Mouse (Mus musculus) thymus, postnatal 36 days (tissue): ENCODE measurements around the gene Anxa9.
"Not testable (repeated sequence)": the region's sequence is repeated elsewhere in the genome, so short reads cannot be mapped to it uniquely, and the experiment has no call there.

ENCODE experiments used
- DNase-seq, 2 experiments: peaks; one replicate each; pipeline ENCODE4 v3.0.0; 2022; ENCODE audit warnings: mixed read lengths in 2 of 2

Anxa9 gene

GRCm38 (mm10) chr3:95307100-95307499, at the start of gene Anxa9:
Anxa9 (minus strand) TSS chr3:95307176.
- DNase-seq = no peak

- DNase-seq = not testable (repeated sequence)
These were observed 49.1 kb upstream of the Anxa9 start for GRCm38 (mm10) chr3:95355911-95356544.

DNA sequence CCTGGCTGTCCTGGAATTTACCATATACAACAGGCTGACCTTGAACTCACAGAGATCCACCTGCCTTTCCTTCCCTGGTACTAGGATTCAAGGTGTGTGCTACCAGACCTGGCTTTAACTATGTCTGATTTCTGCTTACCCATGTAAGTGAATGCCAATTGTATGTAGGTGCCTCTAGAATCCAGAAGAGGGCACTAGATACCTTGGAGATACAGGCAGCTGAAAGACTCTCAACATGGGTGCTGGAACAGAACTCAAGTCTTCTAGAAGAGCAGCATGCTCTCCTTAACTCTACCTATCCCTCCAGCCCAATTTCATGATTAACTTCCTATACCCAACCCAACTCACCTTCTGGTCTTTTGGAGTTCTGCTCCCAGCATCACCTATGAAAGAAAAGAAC, 42.5 kb upstream of the Anxa9 start:
- DNase-seq = no peak

DNA sequence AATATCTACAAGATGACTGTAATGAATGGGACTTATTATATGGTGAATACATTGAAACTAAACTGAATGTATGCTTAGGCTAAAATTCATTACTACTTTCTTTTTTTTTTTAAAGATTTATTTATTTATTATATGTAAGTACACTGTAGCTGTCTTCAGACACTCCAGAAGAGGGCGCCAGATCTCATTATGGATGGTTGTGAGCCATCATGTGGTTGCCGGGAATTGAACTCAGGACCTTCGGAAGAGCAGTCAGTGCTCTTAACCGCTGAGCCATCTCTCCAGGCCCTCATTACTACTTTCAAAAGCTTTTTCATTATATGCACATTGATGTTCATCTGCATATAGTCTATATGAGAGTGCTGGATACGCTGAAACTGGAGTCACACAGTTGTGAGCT, 41.4 kb upstream of the Anxa9 start:
- not testable (repeated sequence) for DNase-seq

GRCm38 (mm10) chr3:95346454-95346853, 39.5 kb upstream of the Anxa9 start:
- no peak for DNase-seq

DNA sequence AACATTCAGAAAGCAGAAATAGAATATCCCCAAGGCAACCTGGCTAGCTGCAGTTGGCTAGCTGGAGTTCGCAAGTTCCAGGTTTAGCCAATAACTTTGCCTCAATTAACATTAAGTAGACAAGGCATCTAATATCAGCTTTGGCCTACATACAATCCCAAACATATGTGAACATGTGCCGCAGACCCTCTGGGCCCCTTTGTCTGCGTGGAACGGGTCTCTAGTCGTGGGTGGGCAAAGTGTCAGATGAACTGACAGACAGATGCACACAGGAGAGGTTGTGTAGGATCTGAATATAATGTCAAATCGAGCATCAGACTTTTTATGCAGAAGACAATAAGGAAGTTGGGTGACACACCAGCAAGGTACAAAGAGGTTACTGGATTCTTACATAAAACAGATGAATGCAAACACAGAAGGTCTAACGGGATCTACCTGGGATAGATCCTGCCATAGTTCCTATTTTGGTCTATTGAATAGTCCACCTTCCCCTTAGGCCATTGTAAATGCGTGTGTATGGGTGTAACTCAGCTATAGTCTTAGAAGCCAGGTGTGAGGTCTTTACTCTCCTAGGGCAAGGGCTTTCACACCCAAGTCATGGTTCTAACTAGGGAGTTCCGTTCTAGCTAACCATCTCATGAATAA, 36.5 kb upstream of the Anxa9 start:
- DNase-seq = not testable (repeated sequence)

GRCm38 (mm10) chr3:95338251-95338650, 31.3 kb upstream of the Anxa9 start:
- no peak for DNase-seq

GRCm38 (mm10) chr3:95337345-95337744, 30.4 kb upstream of the Anxa9 start:
- DNase-seq = no peak

- DNase-seq = no peak
These were observed 24.6 kb upstream of the Anxa9 start for GRCm38 (mm10) chr3:95331528-95331927.

- no peak for DNase-seq
These were observed 21.9 kb upstream of the Anxa9 start for GRCm38 (mm10) chr3:95328803-95329404.

DNA sequence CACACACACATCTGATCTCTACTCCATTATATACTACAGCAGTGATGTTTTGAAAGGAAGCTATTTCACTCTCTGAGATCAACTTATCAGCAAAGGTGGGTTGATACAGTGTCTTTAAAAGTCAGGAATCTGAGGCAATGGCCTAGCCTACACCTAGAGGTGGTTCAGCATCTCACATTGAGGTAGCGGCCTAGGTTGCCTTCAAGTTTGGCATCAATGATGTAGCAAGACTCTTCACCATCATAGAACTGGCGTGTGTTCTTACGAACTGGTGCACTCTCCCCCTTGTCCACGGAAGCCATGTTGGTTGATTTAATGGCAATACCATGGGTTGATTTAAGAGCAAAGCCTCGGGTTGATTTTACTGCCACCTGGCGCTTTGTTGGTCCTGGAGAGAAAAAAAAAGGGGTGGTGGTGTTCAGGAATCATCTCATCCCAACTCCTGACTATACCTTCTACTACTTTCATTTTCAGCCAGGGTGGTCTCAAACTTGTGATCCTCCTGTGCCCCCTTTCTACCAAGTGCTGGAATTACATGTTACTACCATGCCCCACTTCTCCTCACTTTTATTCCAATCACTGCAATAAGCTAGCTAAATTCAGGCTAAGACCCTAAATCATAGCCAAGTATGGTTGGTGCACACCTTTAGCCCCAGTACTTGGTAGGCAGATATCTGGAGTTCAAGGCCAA, 17.6 kb upstream of the Anxa9 start:
- no peak for DNase-seq

DNA sequence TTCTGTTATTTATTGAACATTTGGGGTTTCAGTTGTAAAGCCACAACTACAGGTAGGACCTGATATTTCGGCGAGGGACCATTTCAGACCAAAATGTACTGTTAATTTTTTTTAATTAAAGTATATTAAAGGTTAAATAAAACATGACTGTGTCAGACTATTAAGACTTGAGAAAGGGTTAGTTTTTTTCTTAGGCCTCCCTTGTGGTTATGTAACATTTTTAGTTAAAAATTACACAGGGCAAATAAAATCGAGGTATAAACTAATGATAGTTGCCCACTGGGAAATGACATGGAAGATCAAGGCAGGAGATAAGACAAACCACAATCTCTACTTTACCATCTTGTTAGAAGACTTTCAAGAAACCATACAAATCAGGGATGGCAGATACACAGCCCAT, 16.5 kb upstream of the Anxa9 start:
- DNase-seq = no peak

GRCm38 (mm10) chr3:95319701-95320625, 13.0 kb upstream of the Anxa9 start:
- no peak for DNase-seq

DNA sequence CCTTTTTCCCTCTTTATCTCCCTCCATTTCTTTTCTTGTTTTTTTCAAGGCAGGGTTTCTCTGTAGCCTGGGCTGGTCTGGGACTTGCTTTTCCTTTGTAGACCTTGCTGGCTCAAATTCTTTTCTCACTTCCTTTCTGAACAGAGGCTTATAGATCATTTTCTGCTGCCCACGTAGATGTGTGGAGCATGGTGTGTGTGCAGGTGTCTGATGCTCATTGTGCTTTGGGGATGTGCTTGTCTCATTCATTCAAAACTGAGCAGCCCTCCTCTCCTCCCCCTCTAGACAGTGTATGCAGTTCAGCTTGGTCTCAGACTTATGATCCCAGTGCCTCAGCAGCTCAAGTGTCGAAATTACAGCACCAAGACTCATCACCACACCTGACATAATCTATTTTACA, 12.1 kb upstream of the Anxa9 start:
- DNase-seq = no peak

- no peak for DNase-seq
These were observed 11.6 kb upstream of the Anxa9 start for GRCm38 (mm10) chr3:95318548-95318947.

- peak; percentile 66 for DNase-seq
These were observed 10.6 kb upstream of the Anxa9 start for GRCm38 (mm10) chr3:95317414-95318080.

- DNase-seq = no peak
These were observed 9.0 kb upstream of the Anxa9 start for GRCm38 (mm10) chr3:95315844-95316550.

DNA sequence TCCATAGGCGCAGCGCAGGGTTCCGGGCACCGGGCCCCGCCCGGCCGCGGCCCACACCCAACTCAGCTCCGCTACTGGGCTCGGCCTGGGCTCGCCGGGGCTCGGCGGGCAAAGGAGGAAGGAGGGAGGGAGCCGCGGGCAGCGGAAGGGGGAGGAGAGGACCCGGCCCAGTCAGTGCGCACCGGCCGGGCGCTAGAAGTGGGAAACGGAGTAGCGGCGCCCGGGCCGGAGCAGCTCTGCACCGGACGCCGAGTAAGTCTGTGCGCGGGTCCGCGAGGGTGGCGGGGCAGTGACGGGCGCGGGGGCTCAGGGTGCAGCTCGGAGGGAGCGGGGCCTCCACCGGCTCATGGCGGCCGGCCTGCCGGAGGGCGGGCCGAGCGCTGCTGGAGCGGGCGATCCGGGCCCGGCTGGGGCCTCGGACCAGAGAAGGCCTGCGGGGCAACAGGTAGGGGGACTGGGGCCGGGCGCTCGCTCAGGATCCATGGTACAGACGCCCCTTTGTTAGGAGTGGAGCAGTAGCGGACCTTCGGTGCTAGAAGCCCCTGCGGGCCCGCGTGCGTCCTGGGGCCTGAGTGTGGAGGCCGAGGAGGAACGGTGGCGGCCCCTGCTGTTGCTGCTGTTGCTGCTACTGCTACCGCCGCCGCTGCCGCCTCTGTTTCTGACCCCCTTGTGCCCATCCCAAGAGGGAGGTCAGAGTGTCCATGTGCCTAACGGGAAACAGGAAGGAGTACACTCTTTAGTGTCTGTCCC, 8.3 kb upstream of the Anxa9 start:
- peak; percentile 92 to 94 for DNase-seq

DNA sequence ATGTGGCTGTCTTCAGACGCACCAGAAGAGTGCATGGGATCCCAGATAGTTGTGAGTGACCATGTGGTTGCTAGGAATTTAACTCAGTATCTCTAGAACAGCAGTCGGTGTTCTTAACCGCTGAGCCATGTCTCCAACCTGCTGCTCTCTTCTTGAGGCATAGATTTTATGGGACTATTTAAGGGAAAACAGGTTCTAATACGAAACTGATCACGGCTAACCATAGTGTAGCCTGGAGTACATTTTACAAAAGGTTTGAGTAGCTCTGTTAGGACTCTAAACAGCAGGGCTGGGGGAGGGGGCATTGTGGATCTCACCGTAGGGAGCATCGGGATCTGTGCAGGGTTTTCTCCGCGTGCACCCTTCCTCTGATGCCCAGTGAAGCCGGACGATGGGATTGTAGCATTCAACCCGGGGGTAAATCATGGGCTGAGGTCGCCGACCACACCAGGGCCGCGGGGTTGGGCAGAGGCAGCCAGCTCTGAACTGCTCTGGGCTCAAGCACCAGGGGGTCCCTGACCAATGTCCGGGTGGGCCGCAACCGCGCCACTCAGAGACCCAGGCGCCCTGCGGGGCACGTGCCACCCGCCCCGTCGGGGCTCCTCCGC, 7.6 kb upstream of the Anxa9 start, which contains the start of gene Cers2:
TSS of gene Cers2 (plus strand) at position 306 of the 608 bp plus-strand sequence.
- no peak for DNase-seq

DNA sequence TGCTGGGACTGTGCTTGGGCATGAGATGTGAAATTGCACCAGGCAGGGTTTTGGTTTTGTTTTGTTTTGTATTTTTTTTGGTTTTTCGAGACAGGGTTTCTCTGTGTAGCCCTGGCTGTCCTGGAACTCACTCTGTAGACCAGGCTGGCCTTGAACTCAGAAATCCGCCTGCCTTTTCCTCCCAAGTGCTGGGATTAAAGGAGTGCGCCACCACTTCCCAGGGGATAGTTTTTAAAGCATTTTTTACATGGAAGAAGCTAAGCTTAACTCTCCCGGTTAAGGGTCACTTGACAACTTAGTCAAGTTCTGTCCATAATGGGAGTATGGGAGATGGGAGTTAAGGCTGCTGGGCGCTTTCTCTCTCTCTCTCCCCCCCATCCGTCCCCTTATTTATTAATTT, 7.1 kb upstream of the Anxa9 start:
- no peak for DNase-seq
